Mouse (Mus musculus) naive thymus-derived CD4-positive, alpha-beta T cell, adult 5 months (primary cell): ENCODE measurements around the gene Cd70. TPM values are rescaled to one million over a fixed set of nuclear protein-coding genes. Genes with fewer than 3 reads are reported as not detected.

Experiments
- polyA plus RNA-seq: library from polyadenylated mRNA; unstranded; fragments of 100-300 nt; shearing (Covaris generic); gene quantifications from one replicate; pipeline ENCODE4 v1.2.1, GENCODE M21; 2017

Cd70 gene
- polyA plus RNA-seq = not detected

GRCm38 (mm10) chr17:57148994-57149803 lies at the start of gene Cd70:
Gene Cd70 (minus strand): TSS chr17:57149777.

DNA sequence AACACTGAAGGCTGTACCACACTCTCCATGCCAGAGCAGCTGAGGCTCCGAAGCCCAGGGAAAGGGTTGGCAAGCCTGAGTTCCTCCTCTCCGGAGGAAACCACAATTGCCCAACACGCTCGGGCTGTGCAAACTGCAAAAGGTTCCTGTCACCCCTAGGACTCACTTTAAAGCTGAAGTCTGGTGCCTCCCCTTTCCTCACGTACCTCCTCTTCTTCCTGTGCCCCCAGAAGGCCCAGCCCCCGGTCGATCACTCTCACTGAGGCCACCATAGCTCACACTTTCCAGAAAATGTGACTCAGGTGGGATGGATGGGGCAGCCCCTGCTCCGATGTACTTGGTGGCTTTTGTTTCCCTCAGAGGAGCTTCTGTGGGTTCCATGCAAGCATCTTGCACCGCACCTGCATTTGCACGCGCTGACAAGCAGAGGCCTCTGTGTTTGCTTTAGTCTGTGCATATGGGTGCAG lies 44.5 kb upstream of the Cd70 start, which contains the start of gene Tnfsf14:
Gene Tnfsf14, minus strand, starts transcription at position 137 of the 467 bp plus-strand sequence.

GRCm38 (mm10) chr17:57105181-57106034 lies 44.2 kb downstream of the Cd70 start, which contains the start of gene Tnfsf9:
Gene Tnfsf9 (plus strand): TSS chr17:57105325.

Other genes starting within 250 kb of the Cd70 start
- 26.1 TPM for gene Mllt1, start 214.4 kb downstream of the Cd70 start, polyA plus RNA-seq
- gene Acer1, start 167.7 kb downstream of the Cd70 start, polyA plus RNA-seq = not detected
- gene Clpp, start 159.5 kb downstream of the Cd70 start, polyA plus RNA-seq = 48.3 TPM
- 17.1 TPM for gene Alkbh7, start 152.4 kb downstream of the Cd70 start, polyA plus RNA-seq
- not detected for gene Pspn, start 149.8 kb downstream of the Cd70 start, polyA plus RNA-seq
- 71.2 TPM for gene Gtf2f1, start 138.5 kb downstream of the Cd70 start, polyA plus RNA-seq
- 1.1 TPM for gene Gm17949, start 138.3 kb downstream of the Cd70 start, polyA plus RNA-seq
- gene Khsrp, start 118.3 kb downstream of the Cd70 start, polyA plus RNA-seq = 60.8 TPM
- gene Slc25a41, start 108.1 kb downstream of the Cd70 start, polyA plus RNA-seq = not detected
- gene Crb3, start 90.7 kb downstream of the Cd70 start, polyA plus RNA-seq = 1.7 TPM
- gene Slc25a23, start 89.9 kb downstream of the Cd70 start, polyA plus RNA-seq = 13.0 TPM
- gene Dennd1c, start 71.3 kb downstream of the Cd70 start, polyA plus RNA-seq = 126 TPM
- 1.1 TPM for gene Tubb4a, start 62.0 kb downstream of the Cd70 start, polyA plus RNA-seq
- gene Tnfsf9, start 44.5 kb downstream of the Cd70 start, polyA plus RNA-seq = 3.9 TPM
- not detected for gene Tnfsf14, start 44.4 kb upstream of the Cd70 start, polyA plus RNA-seq
- gene C3, start 78.4 kb upstream of the Cd70 start, polyA plus RNA-seq = not detected
- gene Gpr108, start 98.7 kb upstream of the Cd70 start, polyA plus RNA-seq = 56.3 TPM
- gene Trip10, start 99.7 kb upstream of the Cd70 start, polyA plus RNA-seq = 5.1 TPM
- gene Vav1, start 129.3 kb upstream of the Cd70 start, polyA plus RNA-seq = 198 TPM
- gene Adgre1, start 208.9 kb upstream of the Cd70 start, polyA plus RNA-seq = not detected